Mouse (Mus musculus) testis, adult 2 months (tissue): ENCODE measurements around the gene Dlx3.

Source experiments
- CTCF ChIP-seq: fragments of 200-500 bp; IDR thresholded peaks from 2 replicates; pipeline ENCODE4 v1.5.1; 2012; ENCODE audit warnings: low read depth, mild to moderate bottlenecking, inconsistent platforms, low read length, moderate library complexity; ENCODE audit not compliant: control insufficient read depth, insufficient read depth, insufficient replicate concordance
- POLR2A ChIP-seq: fragments of 200-500 bp; IDR thresholded peaks from 2 replicates; pipeline ENCODE4 v1.6.1; 2012; ENCODE audit warnings: low read depth, mild to moderate bottlenecking, inconsistent platforms, low read length, moderate library complexity; ENCODE audit not compliant: control insufficient read depth

- TF ChIP-seq POLR2A (no peak), CTCF (no peak)
Observed at GRCm38 (mm10) chr11:95095596-95095995, 24.3 kb upstream of the Dlx3 start.
